Mouse (Mus musculus) telencephalon, adult 2 months (tissue): ENCODE measurements around the gene Zfp839.

ENCODE experiments used
- DNase-seq: peaks from one replicate; pipeline ENCODE4 v3.0.0-alpha.2; 2011; ENCODE audit warnings: low read depth, low spot score

Zfp839 gene

DNA sequence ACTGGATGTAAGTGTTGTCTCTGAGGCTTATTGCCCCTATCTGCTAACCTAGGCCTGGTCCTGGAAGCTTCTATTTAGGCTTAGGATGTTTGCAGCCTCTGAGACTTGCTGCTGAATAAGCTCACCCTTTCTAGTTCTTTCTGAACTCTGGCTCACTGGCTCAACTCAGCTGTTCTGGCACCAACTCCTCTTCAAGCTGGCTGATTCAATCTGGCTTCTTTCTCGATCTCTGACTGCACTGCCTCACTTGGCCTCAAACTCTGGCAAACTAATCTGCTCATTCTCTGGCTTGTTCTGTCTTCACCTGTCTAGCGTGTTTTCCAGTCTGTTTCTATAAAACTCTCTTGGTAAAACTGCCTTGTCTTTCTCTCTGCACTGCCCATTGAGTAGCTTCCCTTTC lies 25.3 kb downstream of the Zfp839 start:
- no peak for DNase-seq

DNA sequence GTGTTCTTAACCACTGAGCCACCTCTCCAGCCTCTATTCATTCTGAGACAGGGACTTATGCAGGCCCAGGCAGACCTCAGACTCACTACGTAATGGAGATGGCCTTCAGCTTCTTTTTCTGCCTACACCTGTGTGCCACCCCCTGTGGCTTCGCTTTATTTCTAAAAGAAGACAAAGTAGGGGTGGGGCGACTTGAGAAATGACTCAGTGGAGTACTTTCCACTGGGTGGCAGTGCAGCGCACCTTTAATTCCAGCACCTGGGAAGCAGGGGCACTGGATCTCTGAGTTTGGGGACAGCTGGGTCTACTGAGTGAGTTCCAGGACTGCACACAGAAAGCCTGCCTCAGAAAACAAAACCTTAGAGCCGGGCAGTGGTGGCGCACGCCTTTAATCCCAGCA lies 32.2 kb downstream of the Zfp839 start:
- no peak for DNase-seq

DNA sequence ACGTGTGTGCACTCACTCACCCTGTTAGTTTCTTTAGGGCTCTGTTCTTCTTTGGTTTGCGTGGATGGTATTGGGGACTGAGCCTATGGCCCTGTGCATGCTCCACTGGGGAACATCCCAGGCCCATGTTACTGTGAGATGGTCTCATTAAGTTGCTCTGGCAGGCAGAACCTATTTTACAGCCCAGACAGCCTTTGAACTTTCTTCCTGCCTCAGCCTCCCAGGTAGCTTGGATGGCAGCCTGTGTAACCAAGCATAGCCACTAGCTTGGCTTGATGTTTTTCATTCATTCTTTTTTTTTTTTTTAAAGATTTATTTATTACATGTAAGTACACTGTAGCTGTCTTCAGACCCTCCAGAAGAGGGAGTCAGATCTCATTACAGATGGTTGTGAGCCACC lies 35.2 kb downstream of the Zfp839 start:
- DNase-seq, result no peak

DNA sequence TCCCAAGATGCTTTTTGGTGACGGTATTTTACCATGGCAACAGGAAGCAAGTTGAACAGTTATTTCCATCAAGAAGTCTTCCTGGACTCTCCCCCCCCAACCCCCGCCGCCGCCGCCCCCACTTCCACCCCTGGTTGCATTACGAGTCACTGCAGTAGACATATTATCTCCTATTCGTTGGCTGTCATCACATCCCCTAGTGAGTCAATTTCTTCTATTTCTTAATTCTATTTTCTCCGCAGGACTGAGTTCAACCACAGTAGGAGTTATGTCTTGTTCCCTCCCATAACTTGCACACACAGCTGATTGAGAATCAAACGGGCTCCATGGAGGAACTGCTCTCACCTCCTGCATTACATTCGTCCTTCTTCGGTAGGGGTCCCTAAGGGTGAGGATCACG lies 38.1 kb downstream of the Zfp839 start:
- DNase-seq, result no peak

DNA sequence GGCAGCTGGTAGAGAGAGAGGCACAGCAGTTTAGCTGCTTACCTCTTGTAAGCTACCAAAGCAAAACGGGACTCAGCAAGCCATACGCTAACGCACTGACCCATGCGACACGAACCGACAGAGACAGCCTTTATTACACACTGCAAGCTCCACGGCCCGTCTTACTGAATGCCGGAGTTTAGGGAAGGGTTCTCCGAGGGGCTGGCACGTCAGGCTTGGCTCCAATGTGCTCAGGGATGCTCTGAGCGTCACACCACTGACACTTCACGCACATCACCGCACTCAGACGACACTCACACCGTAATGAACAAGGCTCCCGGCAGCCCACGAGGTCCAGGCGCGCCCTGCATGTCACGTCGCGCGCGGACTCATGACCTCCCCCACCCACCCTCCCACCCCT lies 38.6 kb downstream of the Zfp839 start:
- DNase-seq, result no peak

DNA sequence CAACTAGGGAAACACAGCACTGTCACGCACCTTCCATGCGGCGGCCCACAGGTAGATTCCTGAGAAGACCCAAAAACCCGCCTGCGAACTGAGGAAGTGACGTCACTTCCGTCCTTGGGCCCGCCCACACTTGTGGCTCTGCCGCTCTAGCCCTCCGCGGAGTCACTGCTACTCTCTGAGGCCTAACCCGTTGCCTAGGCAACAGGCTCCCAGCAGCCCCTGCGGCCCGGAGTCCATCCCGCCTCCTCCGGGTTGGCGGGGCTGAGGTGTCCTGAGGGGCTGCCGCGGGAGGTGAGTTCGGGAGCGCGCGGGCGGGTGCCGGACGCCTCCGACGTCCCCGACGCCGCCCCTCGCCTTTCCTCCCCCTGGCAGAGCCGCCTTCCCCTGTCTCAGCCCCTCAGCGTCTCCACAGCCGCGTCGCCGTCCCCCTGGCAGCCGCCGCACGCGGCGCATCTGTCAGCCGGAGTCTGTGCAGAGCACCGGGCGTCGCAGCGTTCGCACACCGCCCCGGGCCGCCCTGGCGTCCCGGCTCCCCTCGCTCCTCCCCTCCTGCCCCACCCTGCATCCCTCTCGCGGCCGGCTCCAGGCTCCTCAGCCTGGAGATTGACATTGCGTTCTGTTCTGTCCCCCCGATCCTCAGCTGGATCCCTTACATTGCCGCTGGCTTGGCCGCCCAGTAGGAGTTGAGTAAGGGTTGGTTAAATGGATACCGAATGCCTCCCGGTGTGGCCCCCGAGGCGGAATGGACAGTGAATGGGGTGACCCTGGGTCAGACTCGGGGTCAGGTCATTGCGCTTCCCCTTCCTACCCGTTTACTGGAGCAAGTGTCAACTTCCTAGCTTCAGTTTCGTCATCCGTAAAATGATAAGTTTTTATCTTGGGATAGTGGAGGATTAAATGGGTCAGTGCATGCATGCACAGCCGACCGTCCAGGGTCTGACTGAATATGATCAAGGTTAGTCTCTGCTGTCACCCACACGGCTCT lies 39.3 kb downstream of the Zfp839 start, which contains the start of the genes Cinp and Tecpr2:
Gene Cinp (minus strand): TSS at position 110 of the 985 bp plus-strand sequence.
Gene Tecpr2 (plus strand): TSS at position 229 of the 985 bp plus-strand sequence.
- DNase-seq, result peak; percentile 98

DNA sequence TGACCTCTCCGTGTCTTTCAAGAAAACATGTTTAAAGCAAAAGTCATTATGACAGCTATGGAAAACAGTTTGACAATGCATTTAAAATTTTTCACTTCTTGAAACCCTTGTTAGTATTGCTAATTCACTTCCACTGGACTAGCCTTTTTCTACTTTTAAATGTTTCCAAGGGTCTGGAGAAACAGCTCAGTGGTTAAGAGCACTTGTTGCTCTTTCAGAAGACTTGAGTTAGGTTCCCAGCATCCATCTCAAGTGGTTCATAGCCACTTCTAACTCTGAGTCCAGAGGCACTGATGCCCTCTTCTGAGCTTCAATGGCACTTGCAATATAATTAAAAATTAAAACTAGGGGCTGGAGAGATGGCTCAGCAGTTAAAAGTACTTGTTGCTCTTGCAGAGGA lies 41.8 kb downstream of the Zfp839 start:
- DNase-seq, result no peak

DNA sequence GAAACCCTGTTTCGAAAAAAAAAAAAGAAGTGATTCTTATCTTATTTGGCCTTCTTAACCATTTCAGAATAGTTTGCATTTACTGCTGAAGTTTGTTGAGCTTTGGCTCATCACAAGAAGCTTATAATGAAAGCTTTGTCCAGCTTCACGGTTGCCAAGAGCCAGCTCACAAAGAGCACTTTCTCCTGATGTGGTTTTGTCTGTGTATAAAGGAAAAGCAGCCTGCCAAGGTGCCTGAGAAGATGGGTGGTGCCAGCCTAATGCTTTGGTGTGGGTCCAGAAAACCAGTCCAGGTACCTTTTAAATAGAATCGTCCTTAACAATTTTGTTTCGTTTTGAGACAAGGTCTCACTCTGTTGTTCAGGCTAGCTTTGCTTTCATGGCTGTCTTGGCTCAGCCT lies 52.1 kb downstream of the Zfp839 start:
- no peak for DNase-seq

DNA sequence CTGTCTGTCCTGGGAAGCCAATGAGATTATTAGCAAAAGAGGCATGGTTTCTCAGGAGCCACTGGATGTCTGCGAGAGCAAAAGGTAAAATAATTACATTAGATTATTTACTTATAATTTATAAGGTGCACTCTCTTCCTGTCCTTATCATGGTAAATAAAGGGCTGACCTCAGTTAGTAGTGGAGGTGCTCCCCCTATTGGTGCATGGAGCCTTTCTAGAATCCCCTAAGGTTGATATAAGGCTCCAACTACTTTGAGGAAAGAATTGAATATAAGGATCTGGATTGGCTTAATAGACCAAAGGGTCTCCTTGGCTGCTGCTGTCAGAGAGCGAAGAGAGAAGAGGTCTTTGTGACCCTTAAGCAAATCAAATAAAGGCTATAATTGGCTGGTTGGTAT lies 53.5 kb downstream of the Zfp839 start:
- DNase-seq, result no peak

DNA sequence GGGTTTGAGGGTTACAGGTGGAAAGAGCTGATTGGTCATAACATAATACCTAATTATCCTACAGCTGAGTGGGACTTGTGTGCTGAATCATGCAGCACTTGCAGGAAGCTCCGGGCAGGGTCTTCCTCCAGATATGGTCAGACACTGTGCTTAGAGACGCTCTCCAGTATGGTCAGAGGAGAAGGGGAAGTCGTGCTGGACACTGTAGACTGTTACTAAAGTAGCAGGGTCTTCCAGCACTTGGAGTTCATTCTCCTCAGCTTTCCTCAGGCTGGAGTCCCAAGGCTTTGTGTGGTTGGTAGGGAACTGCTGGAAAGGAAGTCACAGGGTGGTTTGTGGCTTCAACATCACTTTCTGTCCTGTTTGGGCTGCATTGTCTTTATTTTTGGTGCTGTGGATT lies 57.8 kb downstream of the Zfp839 start:
- DNase-seq, result no peak

DNA sequence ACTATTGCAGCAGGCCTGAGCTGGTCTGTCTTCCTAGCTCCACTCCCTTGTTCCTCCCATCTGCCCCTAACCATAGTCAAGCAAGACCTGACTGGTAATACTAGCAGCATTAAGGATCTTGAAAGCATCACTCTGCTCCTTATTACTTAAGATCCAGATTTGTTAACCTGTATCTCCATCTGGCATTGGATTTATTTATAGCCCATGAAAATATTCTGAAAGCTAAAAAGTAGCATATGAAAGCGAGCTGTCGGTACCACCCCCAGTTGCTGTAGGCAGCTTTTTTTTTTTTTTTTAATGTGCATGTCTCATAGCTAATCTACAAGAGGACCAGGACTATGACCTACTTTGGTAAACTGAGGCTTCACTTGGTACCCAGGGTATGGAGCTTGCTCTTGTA lies 59.9 kb downstream of the Zfp839 start:
- peak; percentile 86 for DNase-seq

DNA sequence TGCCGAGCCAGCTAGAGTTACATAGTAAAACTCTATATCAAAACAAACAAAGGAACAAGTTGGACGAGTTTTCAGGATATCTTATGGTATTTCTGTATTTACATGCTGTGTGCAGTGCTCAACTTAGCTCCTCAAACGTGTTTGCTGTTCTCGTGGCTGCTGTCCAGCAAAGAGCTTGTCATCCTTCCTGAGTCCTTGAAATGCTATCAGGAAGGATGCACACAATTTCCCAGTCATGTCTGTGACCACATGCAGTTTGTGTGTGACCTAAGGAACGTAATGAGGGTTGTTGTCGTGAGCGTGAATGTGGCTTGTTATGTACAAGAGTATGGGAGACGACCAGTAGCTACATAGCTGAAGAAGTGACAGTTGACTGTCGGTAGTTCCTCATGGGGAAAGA lies 65.7 kb downstream of the Zfp839 start:
- DNase-seq, result no peak
